Mouse (Mus musculus) lung, postnatal 0 days (tissue): ENCODE measurements around the gene Plpp2.

Experiments used
- CTCF ChIP-seq: IDR thresholded peaks from 2 replicates; pipeline ENCODE4 v1.5.1; 2016; ENCODE audit warnings: antibody characterized with exemption, mild to moderate bottlenecking
- EP300 ChIP-seq: IDR thresholded peaks from 2 replicates; pipeline ENCODE4 v1.6.1; 2016; ENCODE audit warnings: antibody characterized with exemption, mild to moderate bottlenecking, control low read depth

- TF ChIP-seq CTCF = no peak
- TF ChIP-seq EP300 = no peak
These were observed 20.1 kb upstream of the Plpp2 start for GRCm38 (mm10) chr10:79553691-79554090.
